Mouse (Mus musculus): ENCODE results near the gene Magi3. TPM values are rescaled to one million over a fixed set of nuclear protein-coding genes. Genes with fewer than 3 reads are reported as not detected.
A peak's percentile ranks its signal among the peaks of the same experiment; 100 is the strongest.

Gene Magi3
- 9.1 and 10.3 TPM in 2 replicates for polyA plus RNA-seq (2016; fragmentation: Nextera tagmentation; extraction: Ambion mirVana)

- H3K9me3 ChIP-seq (replicated peaks) = no peaks in the 10 kb centered on the region
- peak within 1 kb of the TSS; percentile 83 for H3K4me2 ChIP-seq
- ATAC-seq (ENCODE audit: insufficient number of reproducible peaks, low FRiP score) = peak; percentile 99
- under 1% methylated on average over 46 of the region's 46 CpGs for WGBS
- peak within 1 kb of the TSS; percentile 96 for H3K4me3 ChIP-seq
- H3K36me3 ChIP-seq = no peaks in the 10 kb centered on the region
- H3K27ac ChIP-seq (ENCODE audit: poor library complexity, severe bottlenecking) = peak within 1 kb of the TSS; percentile 96
- H3K27me3 ChIP-seq (replicated peaks) = no peaks in the 10 kb centered on the region
- peaks cover 8% of the 10 kb centered on the region for H3K4me1 ChIP-seq (replicated peaks)
- H3K9ac ChIP-seq = peak within 1 kb of the TSS; percentile 98
Observed at GRCm38 (mm10) chr3:104220295-104220965, at the start of gene Magi3. Gene Magi3 (minus strand): TSS chr3:104220374.

GRCm38 (mm10) chr3:104264530-104265145 is 44.5 kb upstream of the Magi3 start:
- no peaks in the 10 kb centered on the region for H3K9me3 ChIP-seq (replicated peaks)
- no peaks in the 10 kb centered on the region for H3K27me3 ChIP-seq (replicated peaks)
- no peaks in the 10 kb centered on the region for H3K36me3 ChIP-seq
- H3K27ac ChIP-seq (ENCODE audit: poor library complexity, severe bottlenecking) = no peak overlapping the region
- 80% methylated on average over 6 of the region's 6 CpGs for WGBS
- ATAC-seq (ENCODE audit: insufficient number of reproducible peaks, low FRiP score) = no peak
- H3K4me2 ChIP-seq = no peak overlapping the region
- no peak overlapping the region for H3K9ac ChIP-seq
- no peak overlapping the region for H3K4me3 ChIP-seq
- no peaks in the 10 kb centered on the region for H3K4me1 ChIP-seq (replicated peaks)

GRCm38 (mm10) chr3:104260221-104260620 is 40.0 kb upstream of the Magi3 start:
- Histone ChIP-seq H3K27me3 (replicated peaks) (no peaks in the 10 kb centered on the region), H3K9me3 (replicated peaks) (no peaks in the 10 kb centered on the region), H3K36me3 (no peaks in the 10 kb centered on the region), H3K9ac (no peak overlapping the region), H3K4me2 (no peak overlapping the region), H3K27ac (ENCODE audit: poor library complexity, severe bottlenecking) (no peak overlapping the region), H3K4me1 (replicated peaks) (no peaks in the 10 kb centered on the region), H3K4me3 (no peak overlapping the region)
- WGBS = 85% methylated on average over 5 of the region's 5 CpGs
- no peak for ATAC-seq (ENCODE audit: insufficient number of reproducible peaks, low FRiP score)

- Histone ChIP-seq H3K4me2 (no peak overlapping the region), H3K4me1 (replicated peaks) (no peaks in the 10 kb centered on the region), H3K27ac (ENCODE audit: poor library complexity, severe bottlenecking) (no peak overlapping the region), H3K27me3 (replicated peaks) (no peaks in the 10 kb centered on the region), H3K36me3 (no peaks in the 10 kb centered on the region), H3K9ac (no peak overlapping the region), H3K9me3 (replicated peaks) (no peaks in the 10 kb centered on the region), H3K4me3 (no peak overlapping the region)
- no peak for ATAC-seq (ENCODE audit: insufficient number of reproducible peaks, low FRiP score)
- WGBS = 56% methylated on average over 4 of the region's 4 CpGs
Observed at GRCm38 (mm10) chr3:104259168-104259567, 39.0 kb upstream of the Magi3 start.

- no peaks in the 10 kb centered on the region for H3K27me3 ChIP-seq (replicated peaks)
- H3K27ac ChIP-seq (ENCODE audit: poor library complexity, severe bottlenecking) = no peak overlapping the region
- H3K36me3 ChIP-seq = no peaks in the 10 kb centered on the region
- H3K9ac ChIP-seq = no peak overlapping the region
- WGBS = 59% methylated on average over 3 of the region's 3 CpGs
- H3K4me2 ChIP-seq = no peak overlapping the region
- H3K4me1 ChIP-seq (replicated peaks) = no peaks in the 10 kb centered on the region
- no peaks in the 10 kb centered on the region for H3K9me3 ChIP-seq (replicated peaks)
- H3K4me3 ChIP-seq = no peak overlapping the region
- ATAC-seq (ENCODE audit: insufficient number of reproducible peaks, low FRiP score) = no peak
Observed at GRCm38 (mm10) chr3:104257041-104257440, 36.9 kb upstream of the Magi3 start.

- Histone ChIP-seq H3K9me3 (replicated peaks) (no peaks in the 10 kb centered on the region), H3K9ac (no peak overlapping the region)
- 49% methylated on average over 3 of the region's 3 CpGs for WGBS
Observed at GRCm38 (mm10) chr3:104253760-104254159, 33.6 kb upstream of the Magi3 start.

GRCm38 (mm10) chr3:104247850-104248249 is 27.7 kb upstream of the Magi3 start:
- H3K9ac ChIP-seq = no peak overlapping the region
- no peaks in the 10 kb centered on the region for H3K27me3 ChIP-seq (replicated peaks)
- 0 out of 2 replicates have a peak, but pooled peaks cover 5% of the 10 kb centered on the region for H3K4me1 ChIP-seq (replicated peaks)
- H3K36me3 ChIP-seq = no peaks in the 10 kb centered on the region
- no peak overlapping the region for H3K27ac ChIP-seq (ENCODE audit: poor library complexity, severe bottlenecking)
- peaks cover 3% of the 10 kb centered on the region for H3K9me3 ChIP-seq (replicated peaks)
- H3K4me3 ChIP-seq = no peak overlapping the region
- 57% methylated on average over 4 of the region's 4 CpGs for WGBS
- H3K4me2 ChIP-seq = no peak overlapping the region
- no peak for ATAC-seq (ENCODE audit: insufficient number of reproducible peaks, low FRiP score)

More at GRCm38 (mm10) chr3:104253760-104254159, 33.6 kb upstream of the Magi3 start:
- no peaks in the 10 kb centered on the region for H3K36me3 ChIP-seq
- no peak overlapping the region for H3K27ac ChIP-seq (ENCODE audit: poor library complexity, severe bottlenecking)
- ATAC-seq (ENCODE audit: insufficient number of reproducible peaks, low FRiP score) = no peak
- H3K27me3 ChIP-seq (replicated peaks) = no peaks in the 10 kb centered on the region
- no peaks in the 10 kb centered on the region for H3K4me1 ChIP-seq (replicated peaks)
- no peak overlapping the region for H3K4me3 ChIP-seq
- H3K4me2 ChIP-seq = no peak overlapping the region

- WGBS = 79% methylated on average over 1 of the region's 1 CpGs
- ATAC-seq (ENCODE audit: insufficient number of reproducible peaks, low FRiP score) = no peak
- Histone ChIP-seq H3K4me3 (no peak overlapping the region), H3K36me3 (no peaks in the 10 kb centered on the region), H3K27me3 (replicated peaks) (no peaks in the 10 kb centered on the region), H3K4me2 (no peak overlapping the region), H3K9ac (no peak overlapping the region), H3K27ac (ENCODE audit: poor library complexity, severe bottlenecking) (no peak overlapping the region), H3K9me3 (replicated peaks) (peaks cover 3% of the 10 kb centered on the region), H3K4me1 (replicated peaks) (0 out of 2 replicates have a peak, but pooled peaks cover 5% of the 10 kb centered on the region)
Observed at GRCm38 (mm10) chr3:104247057-104247456, 26.9 kb upstream of the Magi3 start.

- no peak overlapping the region for H3K9ac ChIP-seq
- no peak overlapping the region for H3K27ac ChIP-seq (ENCODE audit: poor library complexity, severe bottlenecking)
- 80% methylated on average over 8 of the region's 8 CpGs for WGBS
- no peaks in the 10 kb centered on the region for H3K27me3 ChIP-seq (replicated peaks)
- H3K4me3 ChIP-seq = no peak overlapping the region
- no peak overlapping the region for H3K4me2 ChIP-seq
- peaks cover 3% of the 10 kb centered on the region for H3K9me3 ChIP-seq (replicated peaks)
- H3K4me1 ChIP-seq (replicated peaks) = 0 out of 2 replicates have a peak, but pooled peaks cover 5% of the 10 kb centered on the region
- no peak for ATAC-seq (ENCODE audit: insufficient number of reproducible peaks, low FRiP score)
- no peaks in the 10 kb centered on the region for H3K36me3 ChIP-seq
Observed at GRCm38 (mm10) chr3:104244373-104244772, 24.2 kb upstream of the Magi3 start.

GRCm38 (mm10) chr3:104243972-104244371 is 23.8 kb upstream of the Magi3 start:
- WGBS = 82% methylated on average over 6 of the region's 6 CpGs
- Histone ChIP-seq H3K4me2 (no peak overlapping the region), H3K9me3 (replicated peaks) (peaks cover 3% of the 10 kb centered on the region), H3K27me3 (replicated peaks) (no peaks in the 10 kb centered on the region), H3K9ac (no peak overlapping the region), H3K36me3 (no peaks in the 10 kb centered on the region), H3K4me1 (replicated peaks) (0 out of 2 replicates have a peak, but pooled peaks cover 5% of the 10 kb centered on the region), H3K4me3 (no peak overlapping the region), H3K27ac (ENCODE audit: poor library complexity, severe bottlenecking) (no peak overlapping the region)
- ATAC-seq (ENCODE audit: insufficient number of reproducible peaks, low FRiP score) = no peak

GRCm38 (mm10) chr3:104239785-104240184 is 19.6 kb upstream of the Magi3 start:
- peaks cover 3% of the 10 kb centered on the region for H3K9me3 ChIP-seq (replicated peaks)
- no peak overlapping the region for H3K27ac ChIP-seq (ENCODE audit: poor library complexity, severe bottlenecking)
- no peak overlapping the region for H3K9ac ChIP-seq
- no peaks in the 10 kb centered on the region for H3K36me3 ChIP-seq
- H3K4me3 ChIP-seq = no peak overlapping the region
- no peak for ATAC-seq (ENCODE audit: insufficient number of reproducible peaks, low FRiP score)
- no peak overlapping the region for H3K4me2 ChIP-seq
- no peaks in the 10 kb centered on the region for H3K4me1 ChIP-seq (replicated peaks)
- no peaks in the 10 kb centered on the region for H3K27me3 ChIP-seq (replicated peaks)
- WGBS = 76% methylated on average over 2 of the region's 2 CpGs

Data from heart, embryonic 12.5 days (tissue).